Mouse (Mus musculus): ENCODE measurements around the gene Emc10. TPM values are rescaled to one million over a fixed set of nuclear protein-coding genes. Genes with fewer than 3 reads are reported as not detected.

Emc10 gene
- polyA plus RNA-seq, 1 experiment from 2014 or later, result 113 TPM

GRCm38 (mm10) chr7:44470696-44471612 lies 25.4 kb downstream of the Emc10 start:
- no peak overlapping the region for H3K4me2 ChIP-seq (replicated peaks; ENCODE audit: low read depth, low read length)
- no peak for ATAC-seq (ENCODE audit: insufficient number of reproducible peaks, insufficient read depth, low FRiP score, low read depth)
- H3K4me3 ChIP-seq (ENCODE audit: low read depth, low read length), result no peak overlapping the region
- H3K9ac ChIP-seq (replicated peaks; ENCODE audit: low read depth, low read length), result no peak overlapping the region
- peaks cover 8% of the 10 kb centered on the region for H3K4me1 ChIP-seq (ENCODE audit: control insufficient read depth, insufficient read depth, low read length)
- no peaks in the 10 kb centered on the region for H3K9me3 ChIP-seq (ENCODE audit: control insufficient read depth, low read depth, low read length)
- no peak overlapping the region for H3K27ac ChIP-seq (ENCODE audit: low read length)
- H3K27me3 ChIP-seq (ENCODE audit: control insufficient read depth, insufficient read depth, low read length), result no peaks in the 10 kb centered on the region
- no peaks in the 10 kb centered on the region; the same call in 1 of the 2 replicates for H3K36me3 ChIP-seq (ENCODE audit: control insufficient read depth, insufficient read depth, low read length)
- 77% methylated on average over 16 of the region's 16 CpGs for WGBS

- Histone ChIP-seq H3K4me1 (ENCODE audit: control insufficient read depth, insufficient read depth, low read length) (peaks cover 8% of the 10 kb centered on the region), H3K9ac (replicated peaks; ENCODE audit: low read depth, low read length) (no peak overlapping the region), H3K9me3 (ENCODE audit: control insufficient read depth, low read depth, low read length) (no peaks in the 10 kb centered on the region), H3K4me3 (ENCODE audit: low read depth, low read length) (no peak overlapping the region), H3K27ac (ENCODE audit: low read length) (no peak overlapping the region), H3K4me2 (replicated peaks; ENCODE audit: low read depth, low read length) (no peak overlapping the region), H3K36me3 (ENCODE audit: control insufficient read depth, insufficient read depth, low read length) (no peaks in the 10 kb centered on the region; the same call in 1 of the 2 replicates), H3K27me3 (ENCODE audit: control insufficient read depth, insufficient read depth, low read length) (no peaks in the 10 kb centered on the region)
- no peak for ATAC-seq (ENCODE audit: insufficient number of reproducible peaks, insufficient read depth, low FRiP score, low read depth)
- WGBS, result 91% methylated on average over 16 of the region's 16 CpGs
Measured at GRCm38 (mm10) chr7:44469677-44470675, 26.4 kb downstream of the Emc10 start.

GRCm38 (mm10) chr7:44468644-44469285 lies 27.6 kb downstream of the Emc10 start:
- Histone ChIP-seq H3K4me1 (ENCODE audit: control insufficient read depth, insufficient read depth, low read length) (peaks cover 8% of the 10 kb centered on the region), H3K9me3 (ENCODE audit: control insufficient read depth, low read depth, low read length) (no peaks in the 10 kb centered on the region), H3K36me3 (ENCODE audit: control insufficient read depth, insufficient read depth, low read length) (no peaks in the 10 kb centered on the region; the same call in 1 of the 2 replicates), H3K9ac (replicated peaks; ENCODE audit: low read depth, low read length) (peak overlapping the region; percentile 45; the same call in 1 of the 2 replicates), H3K4me3 (ENCODE audit: low read depth, low read length) (peak overlapping the region; percentile 61), H3K27me3 (ENCODE audit: control insufficient read depth, insufficient read depth, low read length) (0 out of 2 replicates have a peak, but pooled peaks cover under 1% of the 10 kb centered on the region), H3K4me2 (replicated peaks; ENCODE audit: low read depth, low read length) (peak overlapping the region; percentile 45), H3K27ac (ENCODE audit: low read length) (no peak overlapping the region)
- 66% methylated on average over 15 of the region's 15 CpGs for WGBS
- no peak for ATAC-seq (ENCODE audit: insufficient number of reproducible peaks, insufficient read depth, low FRiP score, low read depth)

- under 1% methylated on average over 42 of the region's 42 CpGs for WGBS
- H3K27ac ChIP-seq (ENCODE audit: low read length), result no peak within 1 kb of the TSS; the same call in 1 of the 2 replicates
- peak within 1 kb of the TSS; percentile 61 for H3K4me3 ChIP-seq (ENCODE audit: low read depth, low read length)
- ATAC-seq (ENCODE audit: insufficient number of reproducible peaks, insufficient read depth, low FRiP score, low read depth), result peak; percentile 96
- no peaks in the 10 kb centered on the region for H3K9me3 ChIP-seq (ENCODE audit: control insufficient read depth, low read depth, low read length)
- H3K9ac ChIP-seq (replicated peaks; ENCODE audit: low read depth, low read length), result peak within 1 kb of the TSS; percentile 45
- peaks cover 7% of the 10 kb centered on the region; the same call in 1 of the 2 replicates for H3K27me3 ChIP-seq (ENCODE audit: control insufficient read depth, insufficient read depth, low read length)
- no peaks in the 10 kb centered on the region; the same call in 1 of the 2 replicates for H3K36me3 ChIP-seq (ENCODE audit: control insufficient read depth, insufficient read depth, low read length)
- H3K4me1 ChIP-seq (ENCODE audit: control insufficient read depth, insufficient read depth, low read length), result peaks cover 8% of the 10 kb centered on the region
- H3K4me2 ChIP-seq (replicated peaks; ENCODE audit: low read depth, low read length), result peak within 1 kb of the TSS; percentile 45
Measured at GRCm38 (mm10) chr7:44467811-44468411, 28.4 kb downstream of the Emc10 start, which contains the start of gene Josd2. TSS of gene Josd2 (plus strand) at chr7:44467980.

GRCm38 (mm10) chr7:44466888-44467311 lies 29.4 kb downstream of the Emc10 start:
- H3K9ac ChIP-seq (replicated peaks; ENCODE audit: low read depth, low read length), result no peak overlapping the region
- ATAC-seq (ENCODE audit: insufficient number of reproducible peaks, insufficient read depth, low FRiP score, low read depth), result no peak
- no peaks in the 10 kb centered on the region; the same call in 1 of the 2 replicates for H3K36me3 ChIP-seq (ENCODE audit: control insufficient read depth, insufficient read depth, low read length)
- H3K9me3 ChIP-seq (ENCODE audit: control insufficient read depth, low read depth, low read length), result no peaks in the 10 kb centered on the region
- H3K4me3 ChIP-seq (ENCODE audit: low read depth, low read length), result peak overlapping the region; percentile 61; the same call in 1 of the 2 replicates
- no peak overlapping the region for H3K27ac ChIP-seq (ENCODE audit: low read length)
- H3K27me3 ChIP-seq (ENCODE audit: control insufficient read depth, insufficient read depth, low read length), result peaks cover 17% of the 10 kb centered on the region
- H3K4me1 ChIP-seq (ENCODE audit: control insufficient read depth, insufficient read depth, low read length), result peaks cover 8% of the 10 kb centered on the region
- H3K4me2 ChIP-seq (replicated peaks; ENCODE audit: low read depth, low read length), result peak overlapping the region; percentile 19; the same call in 1 of the 2 replicates
- 81% methylated on average over 16 of the region's 16 CpGs for WGBS

- Histone ChIP-seq H3K4me3 (ENCODE audit: low read depth, low read length) (no peak overlapping the region), H3K27ac (ENCODE audit: low read length) (no peak overlapping the region), H3K4me1 (ENCODE audit: control insufficient read depth, insufficient read depth, low read length) (peaks cover 8% of the 10 kb centered on the region), H3K36me3 (ENCODE audit: control insufficient read depth, insufficient read depth, low read length) (no peaks in the 10 kb centered on the region; the same call in 1 of the 2 replicates), H3K4me2 (replicated peaks; ENCODE audit: low read depth, low read length) (no peak overlapping the region), H3K9ac (replicated peaks; ENCODE audit: low read depth, low read length) (no peak overlapping the region), H3K27me3 (ENCODE audit: control insufficient read depth, insufficient read depth, low read length) (peaks cover 24% of the 10 kb centered on the region), H3K9me3 (ENCODE audit: control insufficient read depth, low read depth, low read length) (no peaks in the 10 kb centered on the region)
- no peak for ATAC-seq (ENCODE audit: insufficient number of reproducible peaks, insufficient read depth, low FRiP score, low read depth)
- WGBS, result 76% methylated on average over 10 of the region's 10 CpGs
Measured at GRCm38 (mm10) chr7:44466006-44466887, 30.1 kb downstream of the Emc10 start.

GRCm38 (mm10) chr7:44465111-44465510 lies 31.2 kb downstream of the Emc10 start, which contains the start of gene Aspdh:
TSS of gene Aspdh (plus strand) at chr7:44465391.
- Histone ChIP-seq H3K9ac (replicated peaks; ENCODE audit: low read depth, low read length) (no peak within 1 kb of the TSS), H3K27me3 (ENCODE audit: control insufficient read depth, insufficient read depth, low read length) (peaks cover 32% of the 10 kb centered on the region), H3K9me3 (ENCODE audit: control insufficient read depth, low read depth, low read length) (no peaks in the 10 kb centered on the region), H3K4me3 (ENCODE audit: low read depth, low read length) (no peak within 1 kb of the TSS), H3K36me3 (ENCODE audit: control insufficient read depth, insufficient read depth, low read length) (no peaks in the 10 kb centered on the region; the same call in 1 of the 2 replicates), H3K27ac (ENCODE audit: low read length) (no peak within 1 kb of the TSS), H3K4me2 (replicated peaks; ENCODE audit: low read depth, low read length) (no peak within 1 kb of the TSS), H3K4me1 (ENCODE audit: control insufficient read depth, insufficient read depth, low read length) (peaks cover 8% of the 10 kb centered on the region)
- no peak for ATAC-seq (ENCODE audit: insufficient number of reproducible peaks, insufficient read depth, low FRiP score, low read depth)
- WGBS, result 70% methylated on average over 2 of the region's 2 CpGs

Measured in stomach, embryonic 14.5 days (tissue).